Mouse (Mus musculus) common myeloid progenitor, adult 5-6 weeks (primary cell): ENCODE results near the gene Hnrnpc. TPM values are rescaled to one million over a fixed set of nuclear protein-coding genes. Genes with fewer than 3 reads are reported as not detected.

Source experiments
- ATAC-seq: replicated peaks from 2 replicates; pipeline ENCODE4 v1.8.0; 2016; ENCODE audit warnings: low read depth, mild to moderate bottlenecking, moderate TSS enrichment, inconsistent platforms; ENCODE audit not compliant: poor library complexity, severe bottlenecking
- total RNA-seq: library from RNA; stranded (forward); fragments of 200-1000, 187-1606 nt; gene quantifications from 2 replicates; pipeline ENCODE4 v1.2.3, GENCODE M21; 2017

The Hnrnpc gene
- total RNA-seq, result 700 and 803 TPM in 2 replicates

GRCm38 (mm10) chr14:52103856-52104676 is at the start of gene Hnrnpc:
TSS of gene Hnrnpc (minus strand) at chr14:52104028.
- ATAC-seq, result peak; percentile 89

- ATAC-seq, result 0 out of 2 replicates have a peak, but pooled peaks have one; percentile 25
Measured at GRCm38 (mm10) chr14:52152613-52153012, 48.8 kb upstream of the Hnrnpc start.

- no peak for ATAC-seq
Measured at GRCm38 (mm10) chr14:52152179-52152578, 48.4 kb upstream of the Hnrnpc start.

GRCm38 (mm10) chr14:52149888-52150287 is 46.1 kb upstream of the Hnrnpc start:
- no peak for ATAC-seq

GRCm38 (mm10) chr14:52146540-52146939 is 42.7 kb upstream of the Hnrnpc start:
- ATAC-seq, result no peak

GRCm38 (mm10) chr14:52144165-52144564 is 40.3 kb upstream of the Hnrnpc start:
- ATAC-seq, result no peak

- peak; percentile 43 for ATAC-seq
Measured at GRCm38 (mm10) chr14:52141445-52142127, 37.8 kb upstream of the Hnrnpc start.

- ATAC-seq, result peak; percentile 84
Measured at GRCm38 (mm10) chr14:52140577-52141444, 37.0 kb upstream of the Hnrnpc start.

- peak; percentile 80 for ATAC-seq
Measured at GRCm38 (mm10) chr14:52133584-52133983, 29.8 kb upstream of the Hnrnpc start.

- no peak for ATAC-seq
Measured at GRCm38 (mm10) chr14:52124636-52125035, 20.8 kb upstream of the Hnrnpc start.

- peak; percentile 73 for ATAC-seq
Measured at GRCm38 (mm10) chr14:52123918-52124317, 20.1 kb upstream of the Hnrnpc start.

- ATAC-seq, result peak; percentile 53
Measured at GRCm38 (mm10) chr14:52120169-52120568, 16.3 kb upstream of the Hnrnpc start.

- ATAC-seq, result peak; percentile 53
Measured at GRCm38 (mm10) chr14:52118823-52119608, 15.2 kb upstream of the Hnrnpc start.

- ATAC-seq, result no peak
Measured at GRCm38 (mm10) chr14:52118456-52118822, 14.6 kb upstream of the Hnrnpc start.

- no peak for ATAC-seq
Measured at GRCm38 (mm10) chr14:52117241-52117640, 13.4 kb upstream of the Hnrnpc start.

- no peak for ATAC-seq
Measured at GRCm38 (mm10) chr14:52114101-52114500, 10.3 kb upstream of the Hnrnpc start.

- no peak for ATAC-seq
Measured at GRCm38 (mm10) chr14:52110346-52110745, 6.5 kb upstream of the Hnrnpc start, which contains the start of gene Rpgrip1. TSS of gene Rpgrip1 (plus strand) at chr14:52110704.

- no peak for ATAC-seq
Measured at GRCm38 (mm10) chr14:52108025-52108424, 4.2 kb upstream of the Hnrnpc start.

- 0 out of 2 replicates have a peak, but pooled peaks have one; percentile 4 for ATAC-seq
Measured at GRCm38 (mm10) chr14:52106741-52107140, 2.9 kb upstream of the Hnrnpc start.
